Mouse (Mus musculus) heart, adult 2 months (tissue): ENCODE data around the gene 5530401A14Rik. TPM values are rescaled to one million over a fixed set of nuclear protein-coding genes. Genes with fewer than 3 reads are reported as not detected.

ENCODE experiments used
- DNase-seq, 2 experiments: peaks; one replicate each; pipeline ENCODE4 v3.0.0; 2021
- H3K27ac ChIP-seq: fragments of 200-600 bp; 2 replicates; pipeline ENCODE4 v1.8.1; 2022
- H3K27me3 ChIP-seq: fragments of 200-500 bp; 2 replicates; pipeline ENCODE4 v1.6.1; 2012; ENCODE audit warnings: mild to moderate bottlenecking, low read length, inconsistent platforms, mixed read lengths; ENCODE audit not compliant: control insufficient read depth, insufficient read depth
- H3K36me3 ChIP-seq: fragments of 200-500 bp; 2 replicates; pipeline ENCODE4 v1.6.1; 2012; ENCODE audit warnings: low read length, inconsistent platforms; ENCODE audit not compliant: control insufficient read depth, insufficient read depth
- H3K4me1 ChIP-seq: fragments of 200-500 bp; 2 replicates; pipeline ENCODE4 v1.6.1; 2011; ENCODE audit warnings: low read length; ENCODE audit not compliant: control insufficient read depth, insufficient read depth
- H3K4me3 ChIP-seq: fragments of 200-600 bp; 2 replicates; pipeline ENCODE4 v1.8.1; 2022
- H3K79me2 ChIP-seq: fragments of 200-500 bp; replicated peaks from 2 replicates; pipeline ENCODE4 v1.6.1; 2012; ENCODE audit warnings: mild to moderate bottlenecking, inconsistent platforms, low read length, moderate library complexity, mixed read lengths; ENCODE audit not compliant: control insufficient read depth, insufficient read depth
- H3K9ac ChIP-seq: fragments of 200-500 bp; 2 replicates; pipeline ENCODE4 v1.6.1; 2012; ENCODE audit warnings: low read depth, mild to moderate bottlenecking, control low read depth, inconsistent platforms, low read length, mixed read lengths
- CTCF ChIP-seq: fragments of 200-600 bp; IDR thresholded peaks from 2 replicates; pipeline ENCODE4 v1.8.1; 2022; ENCODE audit warnings: antibody characterized with exemption, mild to moderate bottlenecking, moderate library complexity
- EP300 ChIP-seq: fragments of 200-500 bp; IDR thresholded peaks from 2 replicates; pipeline ENCODE4 v1.6.1; 2011; ENCODE audit warnings: low read depth, low read length, control low read depth; ENCODE audit not compliant: insufficient read depth
- POLR2A ChIP-seq: fragments of 200-500 bp; IDR thresholded peaks from 2 replicates; pipeline ENCODE4 v1.6.1; 2011; ENCODE audit warnings: mild to moderate bottlenecking, low read depth, low read length, control low read depth; ENCODE audit not compliant: insufficient read depth
- WGBS: fragments of 180-500 bp; shearing (Covaris S2); methylation state at CpG from one replicate; pipeline ENCODE4 v1.1.7; 2018; 5-methylcytosine and 5-hydroxymethylcytosine counted together
- intact Hi-C: fragments of 180-260 bp; cut with DNase I; formaldehyde crosslinking; loops from one replicate; pipeline ENCODE4 v1.15.1; 2025
- polyA plus RNA-seq: library from polyadenylated mRNA; depleted of rRNA; stranded (reverse); fragments of >200 nt; gene quantifications from 2 replicates; pipeline ENCODE4 v1.2.3, GENCODE M21; 2012
- total RNA-seq, 2 experiments: library from RNA; stranded (reverse); gene quantifications; 2 replicates each; pipeline ENCODE4 v1.2.3; 2021

Gene 5530401A14Rik
- total and polyA plus RNA-seq, 3 experiments: 0.08 to 0.11 TPM; not detected in 1

DNA sequence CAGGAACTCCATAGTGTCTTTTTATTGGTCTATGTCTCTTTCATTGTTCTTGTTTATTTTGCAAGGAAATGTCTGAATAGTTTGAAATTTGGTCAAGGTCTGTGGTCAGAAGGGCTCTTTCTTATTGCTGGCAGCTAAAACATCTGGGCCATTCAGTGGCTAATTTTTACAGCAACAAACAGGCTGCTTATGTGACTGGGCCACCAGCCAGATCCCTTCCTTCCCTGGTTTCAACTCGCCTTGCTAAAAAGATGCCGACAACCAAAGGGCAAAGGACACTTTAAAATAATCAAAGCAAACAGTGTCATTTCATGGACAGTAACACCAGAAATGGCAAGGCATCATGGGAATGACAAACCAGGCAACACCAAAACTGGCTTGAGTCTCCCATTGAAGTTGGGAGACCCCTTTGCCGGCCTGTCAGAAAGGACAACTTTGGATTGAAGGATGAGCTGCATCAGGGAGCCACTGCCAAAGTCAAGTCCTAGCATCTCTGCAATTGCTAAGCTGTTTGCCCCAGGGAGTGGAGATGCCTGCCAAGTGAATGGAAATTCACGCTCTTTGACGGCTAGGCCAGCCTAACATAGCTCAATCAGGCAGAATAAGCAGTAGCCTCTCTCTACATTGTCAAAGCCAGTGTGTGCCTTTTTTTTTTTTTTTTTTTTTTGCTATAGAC is 15.3 kb upstream of the 5530401A14Rik start:
- intact Hi-C loops: no loop called here
- H3K9ac ChIP-seq: no peak overlapping the region
- no peaks in the 10 kb centered on the region for H3K79me2 ChIP-seq
- 45% methylated on average over 5 of the region's 5 CpGs for WGBS
- H3K27me3 ChIP-seq: no peaks in the 10 kb centered on the region
- TF ChIP-seq CTCF: no peak
- TF ChIP-seq POLR2A: no peak
- no peak for TF ChIP-seq EP300
- no peaks in the 10 kb centered on the region for H3K4me1 ChIP-seq
- H3K4me3 ChIP-seq: no peak overlapping the region
- no peak overlapping the region for H3K27ac ChIP-seq
- DNase-seq: peak in 1 of 2 experiments; percentile 10
- no peaks in the 10 kb centered on the region for H3K36me3 ChIP-seq

DNA sequence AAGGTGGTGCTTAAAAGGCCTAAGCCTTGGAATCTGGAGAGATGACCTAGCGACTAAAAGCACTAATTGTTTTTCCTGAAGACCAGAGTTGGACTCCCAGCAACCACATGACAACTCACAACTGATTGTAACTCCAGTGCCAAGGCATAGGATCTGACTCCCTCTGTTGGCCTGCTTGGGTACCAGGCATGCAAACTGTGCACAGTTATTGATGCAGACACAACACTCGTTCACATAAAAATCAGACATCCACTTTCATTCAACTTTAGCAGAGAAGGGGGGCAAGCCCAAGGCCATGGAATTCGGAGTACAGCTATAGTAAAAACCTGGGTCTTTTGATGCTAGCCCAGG is 14.8 kb upstream of the 5530401A14Rik start:
- DNase-seq: no peak
- Histone ChIP-seq H3K27me3 (no peaks in the 10 kb centered on the region), H3K4me1 (no peaks in the 10 kb centered on the region), H3K9ac (no peak overlapping the region), H3K4me3 (no peak overlapping the region), H3K36me3 (no peaks in the 10 kb centered on the region), H3K79me2 (no peaks in the 10 kb centered on the region), H3K27ac (no peak overlapping the region)
- WGBS: 68% methylated on average over 3 of the region's 3 CpGs
- intact Hi-C loops: no loop called here
- TF ChIP-seq EP300 (no peak), POLR2A (no peak), CTCF (no peak)

DNA sequence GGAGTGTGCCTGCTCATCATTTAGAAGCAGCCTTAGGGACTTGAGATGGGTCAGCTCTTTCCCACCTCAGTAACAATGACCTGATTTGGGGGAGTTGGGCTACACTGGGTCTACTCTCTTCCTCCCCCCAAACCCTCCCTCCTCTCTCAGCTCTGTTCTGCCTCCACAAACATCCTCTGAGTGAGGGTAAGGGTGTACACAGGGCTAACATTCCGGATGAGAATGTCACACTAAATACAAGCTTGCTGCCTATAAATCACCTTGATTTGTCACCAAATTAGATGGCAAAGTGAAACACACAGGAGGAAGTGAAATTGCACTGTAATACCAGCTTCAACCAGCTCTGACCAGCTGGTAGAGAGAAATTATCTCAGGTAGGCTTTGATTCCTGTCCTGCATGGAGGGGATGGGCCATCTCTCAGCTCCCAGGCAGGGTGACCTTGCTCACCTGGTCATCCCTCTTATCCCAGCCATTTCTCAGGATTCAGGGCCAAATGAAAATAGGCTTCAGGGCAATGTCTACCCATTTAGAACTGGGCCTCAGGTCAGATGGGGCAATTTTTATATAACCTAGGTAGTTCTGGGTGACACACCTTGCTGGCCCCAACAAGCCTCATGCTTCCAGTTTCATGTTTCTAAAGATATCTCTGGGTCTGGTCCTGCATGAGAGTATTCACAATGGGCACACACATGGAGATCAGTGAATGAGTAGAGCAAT is 12.5 kb upstream of the 5530401A14Rik start:
- Histone ChIP-seq H3K79me2 (no peaks in the 10 kb centered on the region), H3K4me1 (no peaks in the 10 kb centered on the region), H3K27me3 (no peaks in the 10 kb centered on the region), H3K4me3 (no peak overlapping the region), H3K36me3 (no peaks in the 10 kb centered on the region), H3K9ac (no peak overlapping the region), H3K27ac (no peak overlapping the region)
- no peak for DNase-seq
- no peak for TF ChIP-seq POLR2A
- intact Hi-C loops: no loop called here
- 54% methylated on average over 1 of the region's 1 CpGs for WGBS

DNA sequence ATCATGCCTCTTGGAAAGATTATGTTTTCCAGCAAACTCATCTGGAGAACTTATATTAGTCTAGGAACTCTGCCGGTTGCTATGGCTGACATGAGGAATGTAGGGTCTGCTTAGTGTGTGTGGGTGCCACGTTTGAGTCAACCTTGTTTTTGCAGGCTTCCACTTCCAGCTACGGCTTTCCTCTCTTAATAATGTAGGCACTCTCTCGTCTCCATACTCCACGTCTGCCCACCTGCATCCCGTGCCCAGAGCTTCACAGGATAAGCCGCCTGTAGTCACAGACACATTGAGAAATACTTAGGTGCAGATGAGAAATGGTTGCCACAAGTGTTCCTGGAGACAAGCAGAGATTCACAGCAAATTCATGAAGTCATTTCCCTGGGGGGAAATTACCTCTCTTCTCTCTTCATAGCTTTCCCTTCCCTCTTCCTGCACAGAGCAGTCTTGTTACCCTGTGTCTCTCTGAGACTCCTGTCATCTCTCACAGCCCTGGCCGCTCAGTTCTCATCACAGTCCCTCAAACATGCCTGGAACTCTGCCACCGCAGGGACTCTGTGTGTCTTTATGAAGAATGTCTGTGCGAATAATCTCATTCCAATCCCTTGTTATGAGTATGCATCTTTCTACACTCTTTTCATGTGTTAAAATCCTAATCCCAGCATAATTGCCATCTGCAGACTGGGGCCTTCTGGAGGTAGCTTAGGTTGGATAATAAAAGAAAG is 5.3 kb downstream of the 5530401A14Rik start:
- Histone ChIP-seq H3K9ac (no peak overlapping the region), H3K27ac (no peak overlapping the region), H3K36me3 (no peaks in the 10 kb centered on the region), H3K79me2 (no peaks in the 10 kb centered on the region), H3K27me3 (no peaks in the 10 kb centered on the region), H3K4me1 (no peaks in the 10 kb centered on the region), H3K4me3 (no peak overlapping the region)
- intact Hi-C loops: no loop called here
- no peak for DNase-seq
- TF ChIP-seq EP300 (no peak), POLR2A (no peak), CTCF (no peak)
- 53% methylated on average over 10 of the region's 10 CpGs for WGBS

DNA sequence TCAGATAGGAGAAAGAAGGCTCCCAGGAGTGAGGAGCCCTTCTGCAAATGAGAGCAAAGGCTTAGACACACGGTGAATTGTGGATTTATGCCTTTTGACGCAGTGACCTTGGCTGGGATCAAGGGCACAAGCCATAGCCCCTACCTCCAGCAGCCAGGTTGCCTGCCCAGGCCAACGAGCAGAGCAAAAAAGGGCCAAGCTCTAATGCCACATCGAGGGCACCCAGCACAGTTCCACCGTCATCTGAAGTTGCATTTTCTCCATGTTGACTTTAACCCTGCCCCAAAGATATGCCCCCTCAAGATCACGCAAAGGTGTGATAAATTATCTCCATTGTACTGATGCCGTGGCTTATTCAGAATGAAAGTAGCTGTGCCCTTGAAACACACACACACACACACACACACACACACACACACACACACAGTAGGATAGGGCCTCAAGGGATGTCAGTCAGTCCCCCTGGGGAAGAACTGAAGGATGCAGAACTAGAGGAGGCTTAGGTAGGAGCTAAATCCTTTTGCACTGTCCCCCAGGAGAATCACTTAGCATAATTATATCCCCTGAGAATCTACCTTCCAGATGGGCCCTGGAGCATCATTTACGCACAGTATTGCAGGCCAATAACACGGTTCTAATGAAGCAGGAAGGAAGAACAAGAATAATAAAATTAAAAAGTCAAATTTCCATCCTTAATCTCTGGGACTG is 11.2 kb downstream of the 5530401A14Rik start:
- H3K79me2 ChIP-seq: no peaks in the 10 kb centered on the region
- H3K4me3 ChIP-seq: no peak overlapping the region
- DNase-seq: no peak
- WGBS: 28% methylated on average over 9 of the region's 9 CpGs
- intact Hi-C loops: no loop called here
- H3K9ac ChIP-seq: no peak overlapping the region
- no peak for TF ChIP-seq CTCF
- TF ChIP-seq EP300: no peak
- TF ChIP-seq POLR2A: no peak
- H3K27me3 ChIP-seq: no peaks in the 10 kb centered on the region
- no peak overlapping the region for H3K27ac ChIP-seq
- H3K4me1 ChIP-seq: no peaks in the 10 kb centered on the region
- no peaks in the 10 kb centered on the region for H3K36me3 ChIP-seq

DNA sequence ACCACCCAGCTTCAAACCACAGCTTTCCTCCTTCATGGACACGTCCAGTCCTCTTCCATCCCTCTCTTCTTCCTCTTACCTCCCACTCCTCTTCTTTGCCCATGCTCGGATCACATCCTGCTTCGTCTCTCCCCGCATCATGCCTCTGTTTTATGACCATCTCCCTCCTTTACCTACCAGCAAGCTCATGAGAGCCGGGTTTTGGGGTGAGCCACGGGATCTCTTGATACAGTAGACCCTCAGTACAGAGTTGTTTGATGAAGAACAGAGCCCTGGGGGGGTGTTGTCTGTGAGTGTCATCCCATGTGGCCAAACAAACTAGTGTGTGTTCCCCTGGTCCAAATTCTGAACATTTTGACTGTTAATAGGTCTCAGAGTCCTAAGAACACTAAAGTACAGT is 36.0 kb downstream of the 5530401A14Rik start:
- no peaks in the 10 kb centered on the region for H3K27me3 ChIP-seq
- H3K4me1 ChIP-seq: no peaks in the 10 kb centered on the region
- no peak overlapping the region for H3K27ac ChIP-seq
- H3K4me3 ChIP-seq: no peak overlapping the region
- no peak overlapping the region for H3K9ac ChIP-seq
- DNase-seq: no peak
- intact Hi-C loops: no loop called here
- no peaks in the 10 kb centered on the region for H3K79me2 ChIP-seq
- 71% methylated on average over 6 of the region's 6 CpGs for WGBS
- TF ChIP-seq CTCF (no peak), POLR2A (no peak), EP300 (no peak)
- no peaks in the 10 kb centered on the region for H3K36me3 ChIP-seq
